Mouse (Mus musculus) ES-E14 (cell line): ENCODE measurements around the gene Dohh.

Experiments used
- CHD2 ChIP-seq: IDR thresholded peaks from 2 replicates; pipeline ENCODE4 v1.6.1; 2014; ENCODE audit warnings: mild to moderate bottlenecking, low read depth, low read length, inconsistent platforms
- HCFC1 ChIP-seq: IDR thresholded peaks from 2 replicates; pipeline ENCODE4 v1.6.1; 2012; ENCODE audit warnings: low read length, inconsistent platforms, borderline replicate concordance; ENCODE audit not compliant: insufficient read depth
- MAFK ChIP-seq: IDR thresholded peaks from 2 replicates; pipeline ENCODE4 v1.6.1; 2014; ENCODE audit warnings: mild to moderate bottlenecking, low read depth, low read length, inconsistent platforms; ENCODE audit not compliant: insufficient read depth
- ZC3H11A ChIP-seq: IDR thresholded peaks from 2 replicates; pipeline ENCODE4 v1.6.1; 2012; ENCODE audit warnings: low read depth, mild to moderate bottlenecking, inconsistent platforms, low read length, borderline replicate concordance
- ZNF384 ChIP-seq: IDR thresholded peaks from 2 replicates; pipeline ENCODE4 v1.6.1; 2012; ENCODE audit warnings: low read depth, low read length, inconsistent platforms

GRCm38 (mm10) chr10:81408871-81409291 is 24.7 kb downstream of the Dohh start:
- no peak for TF ChIP-seq ZC3H11A
- TF ChIP-seq ZNF384, result no peak
- no peak for TF ChIP-seq HCFC1
- TF ChIP-seq CHD2, result no peak
- no peak for TF ChIP-seq MAFK
